Mouse (Mus musculus): ENCODE data around the gene Hist1h1b. TPM values are rescaled to one million over a fixed set of nuclear protein-coding genes. Genes with fewer than 3 reads are reported as not detected.
"Not testable (repeated sequence)": the region's sequence is repeated elsewhere in the genome, so short reads cannot be mapped to it uniquely, and the experiment has no call there.

Hist1h1b gene
- total RNA-seq, 4 experiments from 2014 or later: 3.8 to 6.5 (median 5.9) TPM

GRCm38 (mm10) chr13:21782361-21783254 lies 2.2 kb upstream of the Hist1h1b start:
- not testable (repeated sequence) for DNase-seq (ENCODE audit: low spot score in 2 of 2)

GRCm38 (mm10) chr13:21781639-21782038 lies 1.2 kb upstream of the Hist1h1b start:
- DNase-seq (ENCODE audit: low spot score in 2 of 2): no peak

DNA sequence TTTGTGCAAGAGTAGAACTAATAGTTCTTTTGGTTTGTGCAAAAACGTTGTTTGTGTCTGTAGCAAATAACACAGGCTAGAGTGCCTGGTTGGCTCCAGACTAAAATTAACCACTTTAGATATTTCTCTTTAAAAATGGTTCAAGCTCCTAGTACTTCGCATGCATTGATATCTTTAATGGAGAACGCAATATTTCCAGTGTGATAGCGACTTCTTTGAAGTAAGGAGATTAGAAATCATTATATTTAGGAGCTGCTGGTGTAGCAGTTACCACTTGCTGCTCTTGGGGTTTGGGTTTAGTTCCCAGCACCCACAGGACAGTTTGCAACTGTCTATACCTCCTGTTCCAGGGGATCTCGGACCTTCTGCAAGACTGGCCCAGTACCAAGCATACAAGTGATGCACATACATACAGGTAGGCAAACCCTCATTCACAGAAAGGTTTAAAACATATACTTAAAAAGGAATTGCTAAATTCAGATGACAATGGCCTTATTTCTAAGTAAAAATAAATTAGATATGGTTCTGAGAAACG lies 663 bp upstream of the Hist1h1b start:
- no peak for DNase-seq (ENCODE audit: low spot score in 2 of 2)

DNA sequence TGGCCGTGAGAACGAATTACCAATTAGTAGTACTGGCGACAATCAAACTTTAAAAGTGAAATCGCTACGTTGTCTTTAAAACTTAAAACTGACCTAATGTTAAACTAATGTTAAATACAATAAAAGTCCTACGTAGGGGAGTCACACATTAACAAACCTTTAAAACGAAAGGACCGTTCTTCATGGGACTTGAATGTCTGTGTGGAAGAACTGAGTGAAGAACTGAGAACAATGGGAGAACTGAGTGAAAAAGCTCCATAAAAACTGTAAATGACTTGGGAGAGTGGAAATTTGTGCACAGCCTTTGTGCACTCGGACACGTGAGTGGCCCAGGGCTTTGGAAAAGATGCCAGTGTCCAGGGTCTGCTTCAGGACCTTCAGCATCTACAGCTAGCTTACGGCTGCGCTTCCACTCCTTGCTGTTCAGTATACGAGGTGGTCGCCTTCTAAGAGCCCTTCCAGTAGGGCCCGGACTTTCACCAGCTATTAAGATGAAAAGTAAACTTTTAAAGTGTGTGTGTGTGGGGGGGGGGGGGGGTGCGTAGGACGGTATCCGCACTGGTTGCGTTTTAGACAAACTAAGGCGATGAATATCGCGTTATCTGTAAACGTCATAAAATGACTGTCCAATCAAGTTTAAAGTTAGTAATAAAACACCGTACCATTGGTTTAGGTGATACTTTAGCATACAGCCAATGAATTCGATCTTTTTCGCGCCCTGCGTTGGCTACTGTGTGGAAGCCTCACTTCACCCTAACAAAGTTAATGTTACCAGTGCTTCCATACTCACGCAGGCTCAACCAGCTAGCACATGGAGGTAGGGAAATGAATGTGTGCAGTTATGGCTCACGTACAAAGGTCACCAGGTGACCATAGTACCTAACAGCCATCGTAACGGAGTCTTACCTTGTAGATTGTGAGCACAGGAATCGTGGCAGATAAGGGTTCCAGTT lies 1.3 kb downstream of the Hist1h1b start:
- peak; percentile 63 to 64 for DNase-seq (ENCODE audit: low spot score in 2 of 2)

GRCm38 (mm10) chr13:21755707-21756106 lies 24.7 kb downstream of the Hist1h1b start:
- DNase-seq (ENCODE audit: low spot score in 2 of 2): no peak

DNA sequence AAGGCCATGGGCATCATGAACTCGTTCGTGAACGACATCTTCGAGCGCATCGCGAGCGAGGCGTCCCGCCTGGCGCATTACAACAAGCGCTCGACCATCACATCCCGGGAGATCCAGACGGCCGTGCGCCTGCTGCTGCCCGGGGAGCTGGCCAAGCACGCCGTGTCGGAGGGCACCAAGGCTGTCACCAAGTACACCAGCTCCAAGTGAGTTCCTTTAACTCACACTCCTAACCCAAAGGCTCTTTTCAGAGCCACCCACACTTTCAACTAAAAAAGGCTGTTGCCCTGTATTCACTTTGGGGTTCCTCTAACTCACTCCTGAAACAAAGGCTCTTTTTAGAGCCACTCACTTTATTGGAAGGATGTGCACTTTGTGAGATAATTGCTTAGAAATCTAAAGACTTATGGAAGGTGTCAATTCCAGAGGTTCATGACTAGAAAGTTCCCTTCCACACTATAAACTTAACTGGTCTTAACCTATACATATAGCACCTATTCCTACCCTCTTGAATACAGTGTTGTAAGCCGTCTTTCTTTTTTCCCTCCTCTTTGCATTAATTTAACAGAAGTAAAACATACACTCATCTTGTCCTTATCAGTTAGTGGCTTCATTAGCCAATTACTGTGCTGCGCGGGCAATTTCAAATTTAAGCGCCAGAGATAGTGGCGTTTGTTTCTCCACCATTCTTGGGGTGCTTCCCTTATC lies 26.0 kb downstream of the Hist1h1b start:
- not testable (repeated sequence) for DNase-seq (ENCODE audit: low spot score in 2 of 2)

- DNase-seq (ENCODE audit: low spot score in 2 of 2): peak; percentile 57 to 79
Measured at GRCm38 (mm10) chr13:21753524-21754285, 26.7 kb downstream of the Hist1h1b start, which contains the start of the genes Hist1h2ak and Hist1h2bn. Gene Hist1h2ak, minus strand, starts transcription at chr13:21753827. Gene Hist1h2bn, plus strand, starts transcription at chr13:21754123.

GRCm38 (mm10) chr13:21753051-21753523 lies 27.3 kb downstream of the Hist1h1b start:
- DNase-seq (ENCODE audit: low spot score in 2 of 2): no peak

GRCm38 (mm10) chr13:21752356-21752755 lies 28.1 kb downstream of the Hist1h1b start:
- DNase-seq (ENCODE audit: low spot score in 2 of 2): no peak

GRCm38 (mm10) chr13:21751827-21752226 lies 28.6 kb downstream of the Hist1h1b start:
- DNase-seq (ENCODE audit: low spot score in 2 of 2): no peak

DNA sequence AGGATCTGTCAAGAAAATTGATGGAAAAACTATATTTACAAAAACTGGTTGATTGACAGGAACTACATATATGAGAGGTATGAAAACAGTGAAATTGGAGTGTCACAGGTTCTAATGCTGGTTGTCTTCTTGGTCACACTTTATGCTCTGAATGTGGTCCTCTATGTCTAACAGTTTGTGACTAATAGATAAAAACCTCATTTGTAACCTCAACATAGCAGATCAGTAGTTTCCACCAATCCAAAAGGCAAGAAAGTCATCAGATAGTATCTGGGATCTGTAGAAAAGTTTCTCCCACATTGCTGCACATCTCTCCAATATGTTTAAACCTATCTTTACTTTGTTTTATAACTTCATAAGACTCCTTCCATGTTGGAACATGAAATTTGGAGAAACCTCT lies 29.0 kb downstream of the Hist1h1b start:
- no peak for DNase-seq (ENCODE audit: low spot score in 2 of 2)

DNA sequence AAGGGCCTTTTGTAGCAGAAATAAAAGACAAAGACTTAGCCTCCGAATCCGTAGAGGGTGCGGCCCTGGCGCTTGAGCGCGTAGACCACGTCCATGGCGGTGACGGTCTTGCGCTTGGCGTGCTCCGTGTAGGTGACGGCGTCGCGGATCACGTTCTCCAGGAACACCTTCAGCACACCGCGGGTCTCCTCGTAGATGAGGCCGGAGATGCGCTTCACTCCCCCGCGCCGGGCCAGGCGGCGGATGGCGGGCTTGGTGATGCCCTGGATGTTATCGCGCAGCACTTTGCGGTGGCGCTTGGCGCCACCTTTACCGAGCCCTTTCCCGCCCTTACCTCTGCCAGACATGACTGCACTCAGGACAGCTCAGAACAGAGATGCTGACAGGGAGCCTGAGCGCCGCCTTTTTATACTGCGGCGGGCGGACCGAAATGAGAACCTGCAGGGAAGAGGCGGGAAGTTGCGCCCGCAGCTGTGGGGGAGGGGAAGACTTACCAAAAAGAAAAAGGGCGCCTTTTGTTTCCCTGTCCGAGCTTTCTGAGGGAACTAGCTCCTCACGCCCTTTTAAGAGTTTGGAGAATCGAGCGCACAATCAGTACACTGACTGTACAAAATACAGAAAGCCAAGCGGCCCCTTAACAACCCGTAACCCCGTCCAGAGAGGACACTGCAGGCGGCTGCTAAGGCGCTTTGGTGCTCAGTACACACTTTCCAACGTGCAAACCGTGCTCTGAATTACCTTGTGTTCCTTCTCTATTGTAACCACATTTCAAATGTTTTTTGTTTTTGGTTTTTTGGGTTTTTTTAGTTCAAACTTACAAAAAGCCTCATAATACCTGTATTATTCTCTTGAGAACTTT lies 30.0 kb downstream of the Hist1h1b start, which contains the start of gene Hist1h4k:
TSS of gene Hist1h4k (minus strand) at position 347 of the 859 bp plus-strand sequence.
- peak; percentile 89 to 94 for DNase-seq (ENCODE audit: low spot score in 2 of 2)

DNA sequence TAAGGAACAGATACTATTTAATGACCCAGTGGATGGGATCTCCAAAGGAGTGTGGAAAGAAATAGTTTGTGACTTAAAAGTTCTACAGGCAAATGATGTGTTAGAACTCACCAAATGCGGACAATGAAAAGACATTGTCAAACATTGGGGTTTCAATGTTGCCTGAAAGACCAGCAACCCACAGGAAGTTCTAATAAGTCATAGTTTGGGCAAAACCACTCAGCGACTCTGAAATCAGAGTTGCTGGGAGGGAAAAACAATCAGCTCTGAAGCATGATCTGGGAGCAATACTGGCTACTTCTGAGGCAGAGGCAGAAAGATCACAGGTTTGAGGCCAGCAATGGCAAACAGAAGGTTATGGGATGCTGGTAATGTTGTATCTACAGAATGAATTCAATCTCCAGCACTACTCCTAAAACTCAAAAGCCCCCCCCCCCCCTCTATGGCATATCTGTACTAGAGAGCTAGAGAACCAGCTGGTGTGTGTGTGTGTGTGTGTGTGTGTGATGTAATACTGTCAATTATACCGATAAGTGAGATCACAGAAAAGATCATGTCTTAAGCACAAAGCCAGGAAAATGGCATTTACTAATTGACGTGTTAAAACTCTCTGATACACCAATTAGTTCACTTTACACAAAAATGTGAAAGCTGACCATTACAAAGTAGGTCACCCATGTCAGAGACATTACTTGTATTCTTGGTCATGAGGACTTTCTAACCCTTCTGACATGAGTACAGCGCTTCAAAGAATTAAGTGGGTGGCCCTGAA lies 30.9 kb downstream of the Hist1h1b start:
- no peak for DNase-seq (ENCODE audit: low spot score in 2 of 2)

DNA sequence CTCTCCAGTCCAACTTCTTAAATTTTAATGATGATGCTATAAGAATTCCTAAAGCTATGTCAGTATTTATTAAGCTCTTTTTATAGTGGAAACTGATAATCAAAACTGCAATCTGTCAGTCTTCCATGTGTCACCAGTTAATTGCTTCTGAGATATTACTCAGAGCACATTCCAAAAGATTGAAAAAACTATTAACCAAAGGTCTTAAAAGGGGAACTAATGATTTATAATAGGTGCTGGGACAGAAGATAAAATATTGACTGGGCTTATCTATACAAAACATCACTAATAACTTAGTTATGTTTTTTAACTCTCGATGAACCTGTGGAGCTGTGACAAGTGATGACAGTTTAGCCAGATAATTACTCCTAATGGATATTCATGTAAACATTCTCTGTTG lies 35.4 kb downstream of the Hist1h1b start:
- DNase-seq (ENCODE audit: low spot score in 2 of 2): no peak

GRCm38 (mm10) chr13:21734906-21735767 lies 45.3 kb downstream of the Hist1h1b start, which contains the start of gene Hist1h4j:
Gene Hist1h4j, plus strand, starts transcription at chr13:21735064.
- peak; percentile 70 to 77 for DNase-seq (ENCODE audit: low spot score in 2 of 2)

DNA sequence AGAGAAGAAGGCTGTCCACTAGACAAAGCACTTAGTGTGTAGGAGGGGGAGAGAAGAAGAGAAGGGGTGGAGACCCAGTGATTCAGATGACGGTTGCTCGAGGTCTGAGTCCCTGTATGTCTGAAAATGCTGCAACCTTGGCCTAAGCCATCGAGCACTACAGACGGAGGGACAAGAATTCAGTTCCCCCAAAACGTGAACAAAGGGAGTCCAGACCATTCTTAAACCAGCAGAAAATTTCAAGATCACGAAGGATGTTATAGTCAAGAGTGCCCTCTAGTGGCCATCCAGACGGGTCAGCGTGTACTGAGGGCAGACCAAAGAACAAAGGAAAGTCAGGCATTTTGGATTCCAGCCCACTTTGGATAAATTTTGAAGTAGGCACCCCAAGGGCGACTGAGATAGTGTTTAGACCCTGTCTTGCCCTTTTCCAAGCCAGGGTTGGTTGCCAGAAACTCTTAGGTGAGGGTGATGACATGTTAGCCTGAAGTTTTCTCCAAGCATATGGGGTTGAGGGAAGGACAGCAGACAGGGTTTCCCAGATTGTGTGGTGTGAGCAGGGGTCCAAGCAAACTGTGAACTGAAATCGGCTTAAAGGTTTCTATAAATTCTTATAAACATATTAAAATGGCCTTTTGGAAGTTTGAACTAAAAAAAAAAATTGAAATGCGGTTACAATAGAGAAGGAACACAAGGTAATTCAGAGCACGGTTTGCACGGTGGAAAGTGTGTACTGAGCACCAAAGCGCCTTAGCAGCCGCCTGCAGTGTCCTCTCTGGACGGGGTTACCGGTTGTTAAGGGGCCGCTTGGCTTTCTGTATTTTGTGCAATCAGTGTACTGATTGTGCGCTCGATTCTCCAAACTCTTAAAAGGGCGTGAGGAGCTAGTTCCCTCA lies 46.2 kb downstream of the Hist1h1b start:
- peak; percentile 42 to 72 for DNase-seq (ENCODE audit: low spot score in 2 of 2)
